Mouse (Mus musculus) kidney, embryonic 15.5 days (tissue): ENCODE results near the gene Fam149a. TPM values are rescaled to one million over a fixed set of nuclear protein-coding genes. Genes with fewer than 3 reads are reported as not detected.
"Not testable (repeated sequence)": the region's sequence is repeated elsewhere in the genome, so short reads cannot be mapped to it uniquely, and the experiment has no call there.

Experiments
- ATAC-seq: fragments of 200-750 bp; cut with Nextera tagmentation; replicated peaks from 2 replicates; pipeline ENCODE4 v1.8.0; 2017; ENCODE audit warnings: moderate TSS enrichment; ENCODE audit not compliant: low FRiP score
- H3K27ac ChIP-seq: fragments of 300-500 bp; sonication (generic); 2 replicates; pipeline ENCODE4 v1.5.1; 2015; ENCODE audit warnings: mild to moderate bottlenecking, inconsistent platforms
- H3K27me3 ChIP-seq: fragments of 300-500 bp; sonication (generic); 2 replicates; pipeline ENCODE4 v1.6.1; 2015; ENCODE audit warnings: inconsistent platforms
- H3K36me3 ChIP-seq: fragments of 300-500 bp; sonication (generic); 2 replicates; pipeline ENCODE4 v1.6.1; 2015; ENCODE audit warnings: inconsistent platforms
- H3K4me1 ChIP-seq: fragments of 300-500 bp; sonication (generic); 2 replicates; pipeline ENCODE4 v1.6.1; 2015; ENCODE audit warnings: inconsistent platforms
- H3K4me2 ChIP-seq: fragments of 300-500 bp; sonication (generic); 2 replicates; pipeline ENCODE4 v1.6.1; 2015; ENCODE audit warnings: moderate library complexity, mild to moderate bottlenecking, inconsistent platforms
- H3K4me3 ChIP-seq: fragments of 300-500 bp; sonication (generic); replicated peaks from 2 replicates; pipeline ENCODE4 v1.5.1; 2015; ENCODE audit warnings: mild to moderate bottlenecking, inconsistent platforms
- H3K9ac ChIP-seq: fragments of 300-500 bp; sonication (generic); 2 replicates; pipeline ENCODE4 v1.6.1; 2015; ENCODE audit warnings: mild to moderate bottlenecking, inconsistent platforms
- H3K9me3 ChIP-seq: fragments of 300-500 bp; sonication (generic); replicated peaks from 2 replicates; pipeline ENCODE4 v1.6.1; 2016; ENCODE audit warnings: inconsistent platforms
- whole genome bisulfite sequencing: fragments of 180-500 bp; shearing (Covaris S2); methylation state at CpG from one replicate; pipeline ENCODE4 v1.1.7; 2015; ENCODE audit warnings: mixed read lengths; 5-methylcytosine and 5-hydroxymethylcytosine counted together
- polyA plus RNA-seq: library from polyadenylated mRNA; unstranded; fragments of >200 nt; fragmentation: Nextera tagmentation; extraction: Ambion mirVana; gene quantifications from 2 replicates; pipeline ENCODE4 v1.2.1, GENCODE M21; 2015

Fam149a gene
- polyA plus RNA-seq, 1 experiment from 2014 or later: 47.0 TPM

DNA sequence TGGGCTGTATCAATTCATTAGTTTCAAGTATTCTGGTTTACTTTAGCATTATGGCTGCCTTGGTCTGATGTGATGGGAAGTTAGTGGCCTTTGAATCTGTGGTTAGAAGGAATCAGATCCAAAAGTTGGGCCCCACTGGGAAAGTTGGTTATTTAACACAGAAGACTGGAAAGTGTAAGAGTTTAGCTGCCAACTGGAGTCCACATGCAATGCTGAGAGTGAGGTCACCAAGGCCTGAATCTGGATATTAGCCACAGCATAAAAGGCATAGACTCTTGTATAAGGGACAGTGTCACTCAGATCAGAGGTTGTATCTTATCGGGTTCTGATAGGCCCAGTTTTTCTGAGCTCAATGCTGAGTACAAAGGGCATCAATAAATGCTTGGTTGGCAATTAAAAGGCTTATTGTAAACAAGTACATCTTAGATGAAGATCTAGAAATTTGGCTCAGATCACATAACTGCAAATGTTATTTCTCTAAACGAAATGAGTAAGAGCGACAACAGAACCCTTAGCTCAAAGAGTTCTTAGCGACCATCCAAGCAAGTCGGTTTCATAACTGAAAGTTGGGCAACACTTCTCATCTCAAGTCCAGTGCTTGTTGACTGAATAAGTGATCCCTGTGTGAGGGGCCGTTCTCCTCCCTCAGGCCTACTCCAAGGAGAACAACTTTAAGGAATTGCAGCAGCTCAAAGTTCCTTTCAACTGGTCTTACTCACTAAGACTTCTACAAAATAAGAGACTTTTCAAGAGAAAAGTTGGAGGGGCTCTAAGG is 52.7 kb downstream of the Fam149a start:
- no peak overlapping the region for H3K4me3 ChIP-seq
- 89% methylated on average over 6 of the region's 6 CpGs for WGBS
- H3K9ac ChIP-seq: no peak overlapping the region
- no peaks in the 10 kb centered on the region for H3K36me3 ChIP-seq
- H3K4me1 ChIP-seq: peaks cover 10% of the 10 kb centered on the region
- no peaks in the 10 kb centered on the region for H3K9me3 ChIP-seq
- H3K27me3 ChIP-seq: no peaks in the 10 kb centered on the region; the same call in 1 of the 2 replicates
- H3K27ac ChIP-seq: no peak overlapping the region
- H3K4me2 ChIP-seq: no peak overlapping the region
- ATAC-seq: no peak

DNA sequence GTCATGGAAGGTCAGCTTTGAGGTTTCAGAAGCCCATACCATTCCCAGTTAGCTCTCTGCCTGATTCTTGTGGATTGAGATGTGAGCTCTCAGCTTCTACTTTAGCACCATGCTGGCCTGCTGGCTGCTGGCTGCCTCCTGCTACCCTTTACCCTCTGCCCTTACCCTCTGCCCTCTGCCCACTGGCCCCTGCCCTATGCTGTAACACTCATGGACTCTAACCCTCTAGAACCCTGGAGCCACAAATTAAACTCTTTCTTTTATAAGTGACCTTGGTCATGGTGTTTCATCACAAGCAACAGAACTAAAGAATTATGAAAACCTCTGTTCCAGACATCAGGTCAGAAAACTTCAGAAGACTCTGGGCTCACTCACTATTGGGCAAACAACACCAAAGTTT is 55.0 kb downstream of the Fam149a start:
- ATAC-seq, H3K27me3 ChIP-seq, H3K9ac ChIP-seq: not testable (repeated sequence)

DNA sequence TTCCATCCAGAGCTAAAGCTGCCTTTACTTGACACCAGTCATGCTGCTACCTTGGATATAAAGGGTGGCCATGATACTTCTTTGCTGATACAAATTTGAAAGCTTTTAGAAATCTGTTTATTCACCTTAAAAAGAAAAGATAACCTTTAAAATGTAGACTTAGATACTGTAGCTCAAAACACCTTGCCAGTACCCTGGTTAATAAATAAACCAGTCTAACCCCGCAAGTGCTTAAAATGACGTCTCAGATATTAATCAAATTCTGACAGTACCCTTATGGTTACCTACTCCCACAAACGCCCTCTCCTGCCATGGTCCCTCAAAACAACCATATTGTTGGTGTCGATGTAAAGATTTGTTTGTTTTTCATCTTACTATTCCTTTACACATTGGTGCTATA is 57.9 kb downstream of the Fam149a start:
- Histone ChIP-seq H3K4me2 (no peak overlapping the region), H3K4me1 (no peaks in the 10 kb centered on the region), H3K9ac (no peak overlapping the region), H3K36me3 (no peaks in the 10 kb centered on the region), H3K4me3 (no peak overlapping the region), H3K27me3 (no peaks in the 10 kb centered on the region), H3K9me3 (no peaks in the 10 kb centered on the region), H3K27ac (no peak overlapping the region)
- ATAC-seq: no peak
- WGBS: 63% methylated on average over 4 of the region's 4 CpGs

More for the DNA sequence above, 55.0 kb downstream of the Fam149a start:
- not testable (repeated sequence) for H3K4me3 ChIP-seq, H3K4me1 ChIP-seq, H3K27ac ChIP-seq, H3K9me3 ChIP-seq, H3K4me2 ChIP-seq, H3K36me3 ChIP-seq

DNA sequence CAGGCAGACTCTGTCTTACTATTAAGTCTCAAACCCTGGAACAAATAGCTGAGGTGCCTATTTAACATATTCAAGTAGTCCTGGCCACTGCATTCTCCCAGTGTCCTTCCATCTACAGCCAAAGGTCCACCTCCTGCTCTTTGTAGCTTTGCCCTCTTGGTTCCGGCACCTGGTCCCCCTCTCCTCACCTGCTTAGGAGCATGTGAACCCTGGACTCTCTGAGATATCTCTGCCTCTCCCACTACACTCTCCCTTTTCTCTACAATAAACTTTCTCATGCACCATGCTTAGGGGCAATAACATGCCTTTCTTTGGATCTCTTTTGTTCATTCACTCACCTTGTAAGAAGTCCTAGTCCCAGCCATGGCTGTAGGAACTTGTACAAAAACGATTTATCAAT is 60.7 kb downstream of the Fam149a start:
- 88% methylated on average over 2 of the region's 2 CpGs for WGBS
- H3K4me3 ChIP-seq: no peak overlapping the region
- H3K27me3 ChIP-seq: no peaks in the 10 kb centered on the region
- H3K4me1 ChIP-seq: no peaks in the 10 kb centered on the region
- H3K9ac ChIP-seq: no peak overlapping the region
- no peak overlapping the region for H3K27ac ChIP-seq
- H3K36me3 ChIP-seq: no peaks in the 10 kb centered on the region
- H3K4me2 ChIP-seq: no peak overlapping the region
- ATAC-seq: no peak
- H3K9me3 ChIP-seq: no peaks in the 10 kb centered on the region

DNA sequence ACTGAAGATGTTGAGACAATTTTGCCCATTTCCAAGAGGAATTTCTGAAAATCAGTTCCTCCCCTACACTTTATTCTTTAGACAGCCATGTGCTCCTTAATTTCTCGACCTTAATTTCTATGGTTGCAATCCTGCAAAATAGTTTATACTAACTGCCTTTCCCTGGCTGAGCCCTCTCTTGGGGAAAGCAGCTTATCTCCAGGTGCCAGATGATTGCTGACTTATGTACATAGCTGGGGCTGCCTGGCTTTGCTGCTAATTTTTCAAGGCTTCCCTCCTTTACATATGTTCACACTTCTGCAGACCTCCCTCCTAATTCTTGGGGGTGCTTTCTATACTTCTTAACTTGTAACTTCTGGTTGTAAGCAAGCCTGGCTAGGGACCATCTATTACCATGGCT is 61.2 kb downstream of the Fam149a start:
- H3K27ac ChIP-seq: no peak overlapping the region
- no peak overlapping the region for H3K4me2 ChIP-seq
- 70% methylated on average over 1 of the region's 1 CpGs for WGBS
- H3K4me1 ChIP-seq: no peaks in the 10 kb centered on the region
- H3K9me3 ChIP-seq: no peaks in the 10 kb centered on the region
- H3K4me3 ChIP-seq: no peak overlapping the region
- H3K36me3 ChIP-seq: no peaks in the 10 kb centered on the region
- no peak for ATAC-seq
- H3K27me3 ChIP-seq: no peaks in the 10 kb centered on the region
- H3K9ac ChIP-seq: no peak overlapping the region

DNA sequence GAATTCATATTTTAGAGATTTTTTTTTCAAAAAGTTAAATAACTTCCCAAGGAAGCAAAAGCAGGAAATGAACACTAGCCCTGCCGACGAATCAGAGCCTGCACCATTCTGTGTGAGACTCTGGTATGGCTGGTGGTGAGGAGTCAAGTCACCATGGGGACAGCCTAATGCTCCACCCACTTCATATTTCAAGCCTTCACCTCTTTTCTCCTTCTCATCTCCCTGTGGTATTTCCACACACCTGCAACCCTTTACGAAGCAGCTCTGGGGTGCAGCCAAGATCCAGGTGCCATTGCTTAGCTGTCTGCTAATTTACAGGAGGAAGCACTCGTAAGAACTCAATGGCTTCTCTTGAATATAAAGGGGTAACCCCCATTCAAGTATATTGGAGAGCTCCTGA is 71.1 kb downstream of the Fam149a start:
- WGBS: 85% methylated on average over 4 of the region's 4 CpGs
- no peak for ATAC-seq

DNA sequence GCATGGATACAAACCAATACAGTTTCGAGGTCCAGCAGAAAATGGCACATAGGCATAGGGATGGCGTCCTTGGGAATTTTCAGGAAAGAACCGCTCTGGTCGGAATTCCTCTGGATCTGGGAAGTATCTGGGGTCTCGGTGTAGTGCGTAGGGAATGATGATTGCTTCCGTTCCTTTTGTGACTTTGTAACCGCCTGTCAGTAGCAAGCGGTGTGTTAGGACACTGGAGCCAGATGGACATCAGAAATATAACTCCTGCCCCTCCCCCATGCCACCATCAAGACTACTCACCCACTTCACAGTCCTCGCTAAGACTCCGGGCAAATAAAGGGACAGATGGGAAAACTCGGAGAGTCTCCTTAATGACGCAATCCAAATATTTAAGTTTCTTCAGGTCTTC is 73.7 kb downstream of the Fam149a start, which contains the start of gene Gm45753:
Gm45753 (minus strand) TSS at position 101 of the 400 bp plus-strand sequence.
- Histone ChIP-seq H3K36me3 (no peaks in the 10 kb centered on the region), H3K27me3 (no peaks in the 10 kb centered on the region), H3K9me3 (no peaks in the 10 kb centered on the region), H3K27ac (no peak within 1 kb of the TSS), H3K4me3 (no peak within 1 kb of the TSS), H3K9ac (no peak within 1 kb of the TSS), H3K4me2 (no peak within 1 kb of the TSS), H3K4me1 (no peaks in the 10 kb centered on the region)
- ATAC-seq: no peak
- 88% methylated on average over 13 of the region's 13 CpGs for WGBS

More for the DNA sequence above, 71.1 kb downstream of the Fam149a start:
- H3K4me1 ChIP-seq: no peaks in the 10 kb centered on the region
- no peak overlapping the region for H3K27ac ChIP-seq
- no peak overlapping the region for H3K9ac ChIP-seq
- no peaks in the 10 kb centered on the region for H3K36me3 ChIP-seq
- H3K4me2 ChIP-seq: no peak overlapping the region
- no peaks in the 10 kb centered on the region for H3K9me3 ChIP-seq
- no peaks in the 10 kb centered on the region for H3K27me3 ChIP-seq
- H3K4me3 ChIP-seq: no peak overlapping the region

DNA sequence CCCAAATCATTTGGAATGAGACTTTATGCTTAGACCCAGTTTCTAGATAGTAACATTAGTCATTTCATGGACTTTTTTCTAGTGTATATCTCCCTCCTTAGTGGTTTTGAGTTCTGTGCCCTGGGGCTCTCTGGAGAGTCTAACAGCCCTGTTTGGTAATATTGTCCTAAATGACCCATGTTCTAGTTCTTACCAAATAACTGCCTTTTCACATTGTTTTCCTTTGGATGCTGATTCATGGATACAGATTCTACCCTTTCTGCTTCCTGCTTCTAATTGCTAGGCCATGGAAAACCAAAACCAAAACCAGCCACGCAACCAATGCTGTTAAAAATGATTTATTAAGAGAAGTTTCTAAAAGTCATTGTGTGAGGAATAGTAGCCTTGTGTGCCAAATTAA is 76.6 kb downstream of the Fam149a start:
- Histone ChIP-seq H3K27ac (no peak overlapping the region), H3K9me3 (no peaks in the 10 kb centered on the region), H3K4me3 (no peak overlapping the region), H3K36me3 (no peaks in the 10 kb centered on the region), H3K27me3 (no peaks in the 10 kb centered on the region), H3K4me2 (no peak overlapping the region), H3K4me1 (no peaks in the 10 kb centered on the region), H3K9ac (no peak overlapping the region)
- ATAC-seq: no peak
- WGBS: 32% methylated on average over 1 of the region's 1 CpGs

DNA sequence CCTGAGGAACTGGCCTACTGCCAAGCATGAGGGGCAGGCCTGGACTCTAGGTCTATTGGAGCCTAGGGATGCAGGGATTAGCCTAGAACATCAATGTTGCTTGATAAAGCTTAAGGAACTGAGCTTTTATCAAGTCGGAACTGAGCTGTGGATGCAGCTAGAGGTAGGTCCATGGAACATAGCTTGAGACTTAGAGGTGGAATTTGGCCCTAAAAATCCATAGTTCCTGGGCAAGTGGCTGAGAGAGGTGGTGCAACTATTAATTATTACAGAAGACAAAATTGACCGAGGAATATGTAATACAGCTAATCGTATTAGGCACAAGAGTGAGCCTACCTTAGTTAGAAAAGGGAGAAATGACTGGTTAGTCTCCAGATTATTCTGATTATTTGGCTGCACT is 77.7 kb downstream of the Fam149a start:
- no peak overlapping the region for H3K27ac ChIP-seq
- H3K27me3 ChIP-seq: no peaks in the 10 kb centered on the region
- 88% methylated on average over 3 of the region's 3 CpGs for WGBS
- no peak for ATAC-seq
- no peak overlapping the region for H3K9ac ChIP-seq
- H3K4me2 ChIP-seq: no peak overlapping the region
- no peak overlapping the region for H3K4me3 ChIP-seq
- H3K4me1 ChIP-seq: no peaks in the 10 kb centered on the region
- H3K36me3 ChIP-seq: no peaks in the 10 kb centered on the region
- H3K9me3 ChIP-seq: no peaks in the 10 kb centered on the region

DNA sequence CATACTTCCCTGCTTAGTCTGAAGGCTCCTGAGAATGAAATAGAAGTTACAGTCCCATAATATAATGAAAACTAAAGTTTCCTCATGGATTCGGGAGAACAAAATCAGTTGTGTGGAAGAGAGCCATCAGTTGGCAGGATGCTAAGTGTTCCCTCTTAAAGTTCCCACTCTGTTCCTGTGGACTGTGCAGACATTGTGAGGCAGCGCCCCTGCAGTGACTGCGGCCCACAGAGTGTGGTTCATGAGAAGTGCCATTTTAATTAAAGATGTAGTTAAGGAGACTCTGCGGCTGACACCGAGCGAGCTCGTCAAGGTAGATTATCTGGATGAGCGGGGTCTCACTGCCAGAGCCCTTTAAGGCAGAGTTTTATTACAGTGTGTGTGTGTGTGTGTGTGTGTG is 79.7 kb downstream of the Fam149a start:
- H3K9me3 ChIP-seq: no peaks in the 10 kb centered on the region
- ATAC-seq: no peak
- 74% methylated on average over 8 of the region's 8 CpGs for WGBS
- H3K9ac ChIP-seq: no peak overlapping the region
- no peaks in the 10 kb centered on the region for H3K36me3 ChIP-seq
- H3K27ac ChIP-seq: no peak overlapping the region
- H3K27me3 ChIP-seq: no peaks in the 10 kb centered on the region
- H3K4me1 ChIP-seq: no peaks in the 10 kb centered on the region
- H3K4me3 ChIP-seq: no peak overlapping the region
- H3K4me2 ChIP-seq: no peak overlapping the region

DNA sequence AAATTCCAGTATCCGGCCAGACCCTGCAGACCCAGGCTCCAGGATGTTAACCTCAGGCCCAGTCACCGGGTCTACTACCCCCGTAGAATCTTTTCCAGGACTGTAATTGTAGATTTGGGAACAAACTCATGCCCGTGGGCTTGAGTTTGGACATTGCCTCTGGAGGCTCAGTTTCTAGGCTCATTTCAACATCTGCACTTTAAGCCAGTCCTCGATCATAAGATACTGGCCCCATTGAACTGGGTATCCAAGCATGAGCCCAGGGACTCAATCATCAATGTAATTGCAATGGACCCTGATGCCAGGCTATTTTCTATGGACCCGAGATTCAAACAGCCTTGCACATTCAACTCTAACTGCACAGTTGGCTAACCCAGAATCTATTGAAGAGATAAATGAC is 86.8 kb downstream of the Fam149a start:
- Histone ChIP-seq H3K4me1 (no peaks in the 10 kb centered on the region), H3K4me3 (no peak overlapping the region), H3K9me3 (no peaks in the 10 kb centered on the region), H3K27ac (no peak overlapping the region), H3K4me2 (no peak overlapping the region), H3K9ac (no peak overlapping the region), H3K36me3 (no peaks in the 10 kb centered on the region), H3K27me3 (no peaks in the 10 kb centered on the region)
- ATAC-seq: no peak
- WGBS: 92% methylated on average over 6 of the region's 6 CpGs

DNA sequence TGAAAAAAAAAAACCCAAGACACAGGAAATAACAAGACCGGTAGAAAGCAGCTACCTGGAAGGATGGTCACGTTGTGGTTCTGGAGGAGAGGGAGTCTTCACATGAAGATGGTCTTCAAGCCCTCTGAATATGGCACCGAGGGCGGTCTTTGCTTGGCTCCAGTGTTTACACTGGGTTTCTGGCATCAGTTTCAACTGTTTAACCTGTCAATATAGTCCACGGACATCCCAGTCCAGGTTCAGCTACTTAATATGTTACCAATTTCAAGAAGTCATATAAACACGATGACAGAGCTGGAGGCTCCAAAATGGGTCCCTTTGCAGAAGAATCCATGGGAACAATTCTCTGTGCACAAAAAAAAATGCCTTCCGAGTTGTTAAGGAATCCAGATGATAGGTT is 87.4 kb downstream of the Fam149a start, which contains the start of gene Klkb1:
Klkb1 (minus strand) TSS at position 173 of the 400 bp plus-strand sequence.
- H3K9me3 ChIP-seq: no peaks in the 10 kb centered on the region
- no peaks in the 10 kb centered on the region for H3K27me3 ChIP-seq
- no peaks in the 10 kb centered on the region for H3K4me1 ChIP-seq
- H3K4me3 ChIP-seq: no peak within 1 kb of the TSS
- 86% methylated on average over 7 of the region's 7 CpGs for WGBS
- no peak for ATAC-seq
- H3K4me2 ChIP-seq: no peak within 1 kb of the TSS
- H3K27ac ChIP-seq: no peak within 1 kb of the TSS
- no peak within 1 kb of the TSS for H3K9ac ChIP-seq
- no peaks in the 10 kb centered on the region for H3K36me3 ChIP-seq

DNA sequence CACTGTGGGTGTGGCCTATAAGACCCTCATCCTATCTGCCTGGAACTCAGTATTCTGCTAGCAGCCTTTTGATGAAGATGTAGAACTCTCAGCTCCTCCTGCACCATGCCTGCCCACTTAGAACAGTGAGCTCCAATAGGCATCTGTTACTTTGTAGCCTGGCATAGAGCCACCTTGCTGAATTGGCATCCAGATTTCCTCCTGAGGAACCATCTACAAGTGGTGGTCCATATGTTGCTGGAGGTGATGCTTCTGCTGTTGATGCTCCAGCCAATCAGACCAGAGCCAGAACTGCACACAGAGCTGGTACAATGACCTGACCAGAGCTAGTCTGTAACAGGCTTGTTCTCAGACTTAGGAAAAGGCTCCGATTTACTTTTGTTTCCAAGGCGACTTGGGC is 90.3 kb downstream of the Fam149a start:
- no peak overlapping the region for H3K4me2 ChIP-seq
- H3K4me3 ChIP-seq: no peak overlapping the region
- no peaks in the 10 kb centered on the region for H3K9me3 ChIP-seq
- no peak for ATAC-seq
- H3K27me3 ChIP-seq: no peaks in the 10 kb centered on the region
- no peaks in the 10 kb centered on the region for H3K36me3 ChIP-seq
- no peak overlapping the region for H3K27ac ChIP-seq
- WGBS: 81% methylated on average over 2 of the region's 2 CpGs
- H3K9ac ChIP-seq: no peak overlapping the region
- H3K4me1 ChIP-seq: no peaks in the 10 kb centered on the region
